Mouse (Mus musculus): Measurements from ENCODE around the gene Lrrc66. TPM values are rescaled to one million over a fixed set of nuclear protein-coding genes. Genes with fewer than 3 reads are reported as not detected.

Gene Lrrc66
- polyA plus RNA-seq (2012; rRNA removed; ENCODE audit: low replicate concordance), result 0.03 TPM in 1 of 2 replicates, not detected in the other

DNA sequence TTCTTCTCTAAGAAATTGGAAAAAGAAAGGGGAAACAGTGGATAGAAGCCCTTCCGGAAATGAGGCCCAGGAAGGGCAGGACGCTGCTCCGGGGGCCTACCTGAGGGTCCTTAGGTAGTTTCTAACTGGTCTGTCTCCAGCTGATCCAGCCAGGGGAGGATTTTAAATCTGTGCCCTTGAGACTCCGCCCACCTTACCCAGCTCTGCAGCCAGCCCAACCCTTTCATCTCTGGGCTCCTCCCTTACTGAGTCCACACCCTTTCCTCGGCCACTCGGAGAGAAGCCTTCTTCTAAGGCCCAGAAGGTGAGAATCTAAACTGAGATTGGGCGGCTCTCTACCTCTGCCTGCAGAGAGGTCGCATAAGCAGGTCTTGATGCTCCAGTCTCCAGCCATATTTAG is at the start of gene Lrrc66:
TSS of gene Lrrc66 (minus strand) at position 236 of the 400 bp plus-strand sequence.

DNA sequence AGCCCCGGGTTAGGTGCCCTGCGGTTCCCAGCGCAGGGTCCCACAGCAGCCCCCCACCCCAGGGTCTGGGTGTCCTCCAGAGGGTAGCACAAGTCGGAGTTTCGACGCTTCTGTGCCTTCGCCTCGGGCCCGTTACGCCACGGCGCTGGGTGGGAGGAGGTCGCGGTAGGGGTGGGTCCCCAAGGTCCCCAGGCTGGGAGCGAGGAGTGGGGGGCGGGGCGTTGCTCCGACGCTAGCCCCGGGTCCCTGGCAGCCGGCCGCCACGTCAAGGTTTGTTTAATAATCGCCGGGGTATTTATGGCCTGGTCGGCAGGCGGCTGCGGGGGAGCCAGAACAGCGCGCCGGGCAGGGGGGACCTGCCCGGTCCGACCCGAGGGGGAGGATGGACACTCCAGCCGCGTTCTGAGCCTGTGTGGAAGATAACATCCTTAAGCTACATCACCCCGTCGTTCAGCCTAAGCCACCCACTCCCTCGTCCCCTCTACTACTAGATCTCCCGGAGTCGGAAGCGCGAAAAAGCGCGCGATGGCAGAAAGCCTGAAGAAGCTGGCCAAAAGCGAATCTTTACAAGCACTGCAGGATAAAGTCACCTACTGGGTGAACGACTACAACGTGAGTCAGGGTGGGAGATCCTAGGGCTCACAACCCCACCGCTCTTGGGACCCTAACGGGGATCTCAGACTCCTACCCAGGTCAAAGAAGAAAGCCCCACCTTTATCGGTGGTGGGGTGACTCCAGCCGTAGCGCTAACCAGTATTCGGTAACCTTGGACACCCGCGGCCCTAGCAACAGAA is 18.9 kb upstream of the Lrrc66 start, which contains the start of gene Spata18:
TSS of gene Spata18 (plus strand) at position 319 of the 794 bp plus-strand sequence.

DNA sequence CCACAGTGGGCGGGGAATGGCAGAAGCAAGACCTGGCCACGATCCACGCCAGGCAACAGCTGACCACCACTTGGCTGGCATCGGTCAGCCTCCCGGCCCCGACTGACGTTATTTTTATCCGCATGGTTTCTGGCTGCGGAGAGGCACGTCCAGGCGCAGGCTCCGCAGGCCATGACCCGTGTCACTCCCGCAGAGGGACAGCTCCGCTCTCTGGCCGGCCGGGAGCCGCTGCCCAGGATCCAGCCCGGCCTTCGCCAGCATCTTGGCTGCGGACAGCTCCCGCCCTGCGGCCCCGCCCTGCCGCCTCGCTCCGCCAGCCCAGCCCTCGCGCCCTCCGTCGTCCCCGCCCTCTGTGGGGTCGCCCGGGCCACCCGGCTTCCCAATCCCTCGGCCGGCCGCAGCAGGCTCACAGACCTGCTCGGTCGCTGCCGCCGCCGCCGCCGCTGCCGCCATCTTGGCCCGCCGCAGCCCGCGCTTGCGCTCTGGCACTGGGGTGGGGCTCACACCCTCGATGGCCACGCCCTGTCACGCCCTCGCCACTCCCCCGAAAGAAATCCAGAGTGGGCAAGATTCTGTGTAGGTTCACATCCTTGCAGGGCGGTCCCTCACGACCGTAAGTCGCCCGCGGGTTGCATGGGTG is 15.1 kb upstream of the Lrrc66 start, which contains the start of gene Sgcb:
TSS of gene Sgcb (minus strand) at position 530 of the 640 bp plus-strand sequence.

Other genes with a start within 250 kb of the Lrrc66 start
- gene Cwh43, start 226.5 kb downstream of the Lrrc66 start, polyA plus RNA-seq (2012; rRNA removed; ENCODE audit: low replicate concordance), result 0.08 and 0.42 TPM in 2 replicates
- gene Dcun1d4, start 151.5 kb downstream of the Lrrc66 start, polyA plus RNA-seq (2012; rRNA removed; ENCODE audit: low replicate concordance), result 2.9 and 5.9 TPM in 2 replicates
- 6.2 and 22.5 TPM in 2 replicates for gene Sgcb, start 15.3 kb upstream of the Lrrc66 start, polyA plus RNA-seq (2012; rRNA removed; ENCODE audit: low replicate concordance)
- not detected in 2 replicates for gene Spata18, start 18.9 kb upstream of the Lrrc66 start, polyA plus RNA-seq (2012; rRNA removed; ENCODE audit: low replicate concordance)

Measured in mammary gland, adult 2 months (tissue).